Mouse (Mus musculus) lung, adult 2 months (tissue): ENCODE data around the gene Rbm4. TPM values are rescaled to one million over a fixed set of nuclear protein-coding genes. Genes with fewer than 3 reads are reported as not detected.
A peak's percentile ranks its signal among the peaks of the same experiment; 100 is the strongest.
"Not testable (repeated sequence)": the region's sequence is repeated elsewhere in the genome, so short reads cannot be mapped to it uniquely, and the experiment has no call there.

Experiments
- DNase-seq: peaks from one replicate; pipeline ENCODE4 v3.0.0; 2022
- H3K4me1 ChIP-seq: fragments of 200-500 bp; 2 replicates; pipeline ENCODE4 v1.6.1; 2011; ENCODE audit warnings: low read length; ENCODE audit not compliant: control insufficient read depth, insufficient read depth
- H3K4me3 ChIP-seq: fragments of 200-500 bp; replicated peaks from 2 replicates; pipeline ENCODE3; 2011; ENCODE audit warnings: low read depth, mild to moderate bottlenecking, control low read depth, low read length; ENCODE audit errors: extremely low read depth
- CTCF ChIP-seq: fragments of 200-500 bp; IDR thresholded peaks from 2 replicates; pipeline ENCODE4 v1.5.1; 2011; ENCODE audit warnings: mild to moderate bottlenecking, low read length, control low read depth; ENCODE audit not compliant: insufficient read depth
- POLR2A ChIP-seq: fragments of 200-500 bp; IDR thresholded peaks from 2 replicates; pipeline ENCODE4 v1.6.1; 2011; ENCODE audit warnings: low read depth, mild to moderate bottlenecking, control low read depth, low read length, borderline replicate concordance; ENCODE audit errors: extremely low read depth
- WGBS: fragments of 180-500 bp; shearing (Covaris S2); methylation state at CpG from one replicate; pipeline ENCODE4 v1.1.7; 2018; 5-methylcytosine and 5-hydroxymethylcytosine counted together
- polyA plus RNA-seq: library from polyadenylated mRNA; depleted of rRNA; stranded (reverse); fragments of >200 nt; gene quantifications from 2 replicates; pipeline ENCODE4 v1.2.3, GENCODE M21; 2012

The Rbm4 gene
- polyA plus RNA-seq, 1 experiment: 36.1 TPM

- 51% methylated on average over 1 of the region's 1 CpGs for WGBS
- H3K4me3 ChIP-seq: no peak overlapping the region
- DNase-seq: no peak
- H3K4me1 ChIP-seq: no peaks in the 10 kb centered on the region
- TF ChIP-seq POLR2A (no peak), CTCF (peak; percentile 15; the same call in 1 of the 2 replicates)
Observed at GRCm38 (mm10) chr19:4762876-4763275, 30.8 kb downstream of the Rbm4 start.

GRCm38 (mm10) chr19:4760544-4760943 is 33.2 kb downstream of the Rbm4 start:
- 82% methylated on average over 8 of the region's 8 CpGs for whole genome bisulfite sequencing
- not testable (repeated sequence) for H3K4me3 ChIP-seq, H3K4me1 ChIP-seq, DNase-seq

GRCm38 (mm10) chr19:4756921-4757320 is 36.8 kb downstream of the Rbm4 start:
- Histone ChIP-seq H3K4me3 (peak overlapping the region; percentile 87), H3K4me1 (no peaks in the 10 kb centered on the region; the same call in 1 of the 2 replicates)
- DNase-seq: no peak
- no peak for TF ChIP-seq CTCF
- no peak for TF ChIP-seq POLR2A
- 5% methylated on average over 9 of the region's 9 CpGs for WGBS

GRCm38 (mm10) chr19:4756193-4756911 is 37.3 kb downstream of the Rbm4 start, which contains the start of gene Rbm4b:
Rbm4b (plus strand) TSS chr19:4756497.
- peak; percentile 95 for DNase-seq
- no peaks in the 10 kb centered on the region; the same call in 1 of the 2 replicates for H3K4me1 ChIP-seq
- no peak for TF ChIP-seq CTCF
- peak; percentile 65; the same call in 1 of the 2 replicates for TF ChIP-seq POLR2A
- under 1% methylated on average over 65 of the region's 65 CpGs for WGBS
- H3K4me3 ChIP-seq: peak within 1 kb of the TSS; percentile 87

GRCm38 (mm10) chr19:4755565-4756192 is 38.0 kb downstream of the Rbm4 start:
- peak; percentile 89 for DNase-seq
- WGBS: under 1% methylated on average over 10 of the region's 10 CpGs

GRCm38 (mm10) chr19:4749975-4750374 is 43.7 kb downstream of the Rbm4 start:
- WGBS: 86% methylated on average over 6 of the region's 6 CpGs
- no peak for DNase-seq
- Histone ChIP-seq H3K4me1 (no peaks in the 10 kb centered on the region), H3K4me3 (no peak overlapping the region)
- TF ChIP-seq CTCF: no peak
- no peak for TF ChIP-seq POLR2A

More at GRCm38 (mm10) chr19:4755565-4756192, 38.0 kb downstream of the Rbm4 start:
- peak overlapping the region; percentile 78 for H3K4me3 ChIP-seq
- no peaks in the 10 kb centered on the region; the same call in 1 of the 2 replicates for H3K4me1 ChIP-seq
- TF ChIP-seq POLR2A (peak; percentile 55; the same call in 1 of the 2 replicates), CTCF (peak; percentile 98)

- TF ChIP-seq CTCF (no peak), POLR2A (no peak)
- H3K4me3 ChIP-seq: no peak overlapping the region
- WGBS: 78% methylated on average over 10 of the region's 10 CpGs
- H3K4me1 ChIP-seq: no peaks in the 10 kb centered on the region
- no peak for DNase-seq
Observed at GRCm38 (mm10) chr19:4748493-4748892, 45.2 kb downstream of the Rbm4 start.

GRCm38 (mm10) chr19:4747631-4748312 is 45.9 kb downstream of the Rbm4 start:
- 89% methylated on average over 9 of the region's 9 CpGs for WGBS
- H3K4me1 ChIP-seq: no peaks in the 10 kb centered on the region
- H3K4me3 ChIP-seq: no peak overlapping the region
- no peak for TF ChIP-seq CTCF
- no peak for TF ChIP-seq POLR2A
- no peak for DNase-seq

GRCm38 (mm10) chr19:4746611-4747010 is 47.1 kb downstream of the Rbm4 start:
- no peak overlapping the region for H3K4me3 ChIP-seq
- WGBS: 66% methylated on average over 14 of the region's 14 CpGs
- no peak for DNase-seq
- H3K4me1 ChIP-seq: no peaks in the 10 kb centered on the region
- TF ChIP-seq POLR2A (no peak), CTCF (no peak)

GRCm38 (mm10) chr19:4745681-4746080 is 48.0 kb downstream of the Rbm4 start:
- DNase-seq: no peak
- Histone ChIP-seq H3K4me3 (no peak overlapping the region), H3K4me1 (no peaks in the 10 kb centered on the region)
- WGBS: 91% methylated on average over 10 of the region's 10 CpGs
- TF ChIP-seq POLR2A (no peak), CTCF (no peak)
